Mouse (Mus musculus): ENCODE measurements around the gene Etnppl. TPM values are rescaled to one million over a fixed set of nuclear protein-coding genes. Genes with fewer than 3 reads are reported as not detected.

Gene Etnppl
- polyA plus RNA-seq, 1 experiment from 2014 or later = 0.11 TPM

- WGBS = 79% methylated on average over 9 of the region's 9 CpGs
- Histone ChIP-seq H3K4me2 (replicated peaks) (no peak overlapping the region), H3K4me3 (replicated peaks) (no peak overlapping the region), H3K27me3 (replicated peaks) (no peaks in the 10 kb centered on the region), H3K4me1 (replicated peaks) (no peaks in the 10 kb centered on the region), H3K27ac (no peak overlapping the region), H3K36me3 (no peaks in the 10 kb centered on the region), H3K9ac (no peak overlapping the region), H3K9me3 (no peaks in the 10 kb centered on the region)
- no peak for ATAC-seq
Measured at GRCm38 (mm10) chr3:130682183-130682582, 64.9 kb downstream of the Etnppl start.

DNA sequence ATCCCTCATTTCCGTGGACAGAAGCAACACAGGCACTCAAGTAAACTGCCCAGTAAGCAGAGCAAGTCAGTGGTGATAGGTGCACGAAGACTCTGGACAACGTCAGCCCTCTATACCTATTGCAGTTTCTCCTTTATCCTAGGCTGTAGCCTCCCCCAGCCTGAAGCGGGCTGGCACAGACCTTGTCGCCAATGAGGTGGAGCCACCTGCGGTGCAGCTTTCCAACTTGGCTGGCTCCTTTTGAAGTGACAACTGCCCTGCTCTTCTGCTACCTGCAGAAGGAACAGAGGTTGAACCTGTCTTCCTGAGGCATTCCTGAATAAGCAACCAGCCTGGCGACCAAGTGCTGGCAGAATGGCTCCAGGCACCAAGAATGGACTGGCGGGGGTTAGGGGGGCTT is 66.6 kb downstream of the Etnppl start:
- ATAC-seq = no peak

GRCm38 (mm10) chr3:130684276-130685013 is 67.2 kb downstream of the Etnppl start:
- H3K9me3 ChIP-seq = no peaks in the 10 kb centered on the region
- H3K4me1 ChIP-seq (replicated peaks) = no peaks in the 10 kb centered on the region
- WGBS = 83% methylated on average over 9 of the region's 9 CpGs
- H3K9ac ChIP-seq = no peak overlapping the region
- no peaks in the 10 kb centered on the region for H3K27me3 ChIP-seq (replicated peaks)
- no peak overlapping the region for H3K27ac ChIP-seq
- no peak for ATAC-seq
- no peak overlapping the region for H3K4me3 ChIP-seq (replicated peaks)
- H3K4me2 ChIP-seq (replicated peaks) = no peak overlapping the region
- no peaks in the 10 kb centered on the region for H3K36me3 ChIP-seq

More for the DNA sequence above, 66.6 kb downstream of the Etnppl start:
- no peaks in the 10 kb centered on the region for H3K9me3 ChIP-seq
- no peak overlapping the region for H3K27ac ChIP-seq
- H3K27me3 ChIP-seq (replicated peaks) = no peaks in the 10 kb centered on the region
- no peak overlapping the region for H3K4me2 ChIP-seq (replicated peaks)
- H3K4me3 ChIP-seq (replicated peaks) = no peak overlapping the region
- H3K4me1 ChIP-seq (replicated peaks) = no peaks in the 10 kb centered on the region
- WGBS = 82% methylated on average over 8 of the region's 8 CpGs
- H3K36me3 ChIP-seq = no peaks in the 10 kb centered on the region
- H3K9ac ChIP-seq = no peak overlapping the region

DNA sequence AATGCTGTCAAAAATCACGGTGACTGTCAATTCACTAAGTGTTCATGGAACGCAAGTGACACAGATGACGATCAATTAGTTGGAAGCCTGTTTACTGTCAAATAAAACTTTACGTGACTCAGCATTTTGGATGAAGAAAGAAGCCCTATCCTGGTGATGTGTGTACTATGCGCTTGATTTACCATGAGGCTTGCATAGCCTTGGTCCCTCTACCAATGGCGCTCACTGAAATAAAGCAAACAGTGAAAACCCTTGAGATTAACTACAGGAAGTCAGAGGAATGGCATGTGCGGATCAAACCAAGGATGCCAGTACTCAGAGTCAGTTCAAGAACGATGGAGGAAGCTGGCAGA is 67.7 kb downstream of the Etnppl start:
- no peak for ATAC-seq
- H3K9me3 ChIP-seq = no peaks in the 10 kb centered on the region
- no peak overlapping the region for H3K27ac ChIP-seq
- H3K4me3 ChIP-seq (replicated peaks) = no peak overlapping the region
- no peak overlapping the region for H3K4me2 ChIP-seq (replicated peaks)
- no peaks in the 10 kb centered on the region for H3K36me3 ChIP-seq
- 81% methylated on average over 8 of the region's 8 CpGs for WGBS
- no peak overlapping the region for H3K9ac ChIP-seq
- H3K27me3 ChIP-seq (replicated peaks) = no peaks in the 10 kb centered on the region
- 0 out of 2 replicates have a peak, but pooled peaks cover 3% of the 10 kb centered on the region for H3K4me1 ChIP-seq (replicated peaks)

GRCm38 (mm10) chr3:130687051-130687450 is 69.8 kb downstream of the Etnppl start:
- Histone ChIP-seq H3K27me3 (replicated peaks) (no peaks in the 10 kb centered on the region), H3K4me3 (replicated peaks) (no peak overlapping the region), H3K4me1 (replicated peaks) (peaks cover 13% of the 10 kb centered on the region), H3K4me2 (replicated peaks) (no peak overlapping the region), H3K36me3 (no peaks in the 10 kb centered on the region), H3K9me3 (no peaks in the 10 kb centered on the region), H3K9ac (no peak overlapping the region), H3K27ac (no peak overlapping the region)
- WGBS = 96% methylated on average over 1 of the region's 1 CpGs
- no peak for ATAC-seq

Other genes with a start within 250 kb of the Etnppl start
- gene Ostc, start 92.0 kb downstream of the Etnppl start, polyA plus RNA-seq (2015; fragmentation: Nextera tagmentation; extraction: Ambion mirVana) = 398 and 412 TPM in 2 replicates
- 893 and 966 TPM in 2 replicates for gene Rpl34, start 113.0 kb downstream of the Etnppl start, polyA plus RNA-seq (2015; fragmentation: Nextera tagmentation; extraction: Ambion mirVana)